Mouse (Mus musculus) limb, embryonic 14.5 days (tissue): Measurements from ENCODE around the gene Fbxl13. TPM values are rescaled to one million over a fixed set of nuclear protein-coding genes. Genes with fewer than 3 reads are reported as not detected.

ENCODE experiments used
- ATAC-seq: fragments of 200-750 bp; cut with Nextera tagmentation; 2 replicates; pipeline ENCODE4 v1.8.0; 2017; ENCODE audit warnings: low read depth, moderate number of reproducible peaks, moderate TSS enrichment; ENCODE audit not compliant: low FRiP score
- DNase-seq: peaks from one replicate; pipeline ENCODE4 v3.0.0-alpha.2; 2015; ENCODE audit warnings: low spot score
- H3K27ac ChIP-seq: fragments of 300-500 bp; sonication (generic); replicated peaks from 2 replicates; pipeline ENCODE4 v1.5.1; 2014; ENCODE audit warnings: low read depth, mild to moderate bottlenecking, low read length, moderate library complexity, mixed read lengths
- H3K27me3 ChIP-seq: fragments of 300-500 bp; sonication (generic); 2 replicates; pipeline ENCODE4 v1.6.1; 2014; ENCODE audit warnings: low read length, mixed read lengths; ENCODE audit not compliant: control insufficient read depth, insufficient read depth
- H3K36me3 ChIP-seq: fragments of 300-500 bp; sonication (generic); 2 replicates; pipeline ENCODE4 v1.6.1; 2014; ENCODE audit warnings: mild to moderate bottlenecking, low read length, moderate library complexity, mixed read lengths; ENCODE audit not compliant: control insufficient read depth, insufficient read depth
- H3K4me1 ChIP-seq: fragments of 300-500 bp; sonication (generic); 2 replicates; pipeline ENCODE4 v1.6.1; 2014; ENCODE audit warnings: antibody characterized with exemption, low read length, mixed read lengths; ENCODE audit not compliant: control insufficient read depth, insufficient read depth
- H3K4me2 ChIP-seq: fragments of 300-500 bp; sonication (generic); replicated peaks from 2 replicates; pipeline ENCODE4 v1.6.1; 2014; ENCODE audit warnings: low read depth, mild to moderate bottlenecking, low read length, moderate library complexity; ENCODE audit not compliant: severe bottlenecking
- H3K4me3 ChIP-seq: fragments of 300-500 bp; sonication (generic); replicated peaks from 2 replicates; pipeline ENCODE4 v1.5.1; 2014; ENCODE audit warnings: low read length
- H3K9ac ChIP-seq: fragments of 300-500 bp; sonication (generic); 2 replicates; pipeline ENCODE4 v1.6.1; 2014; ENCODE audit warnings: mild to moderate bottlenecking, low read depth, low read length, moderate library complexity; ENCODE audit not compliant: severe bottlenecking
- H3K9me3 ChIP-seq: fragments of 300-500 bp; sonication (generic); 2 replicates; pipeline ENCODE4 v1.6.1; 2016; ENCODE audit warnings: low read length; ENCODE audit not compliant: control insufficient read depth
- POLR2A ChIP-seq: fragments of 200-500 bp; IDR thresholded peaks from 2 replicates; pipeline ENCODE4 v1.8.0; 2012; ENCODE audit warnings: inconsistent platforms, mild to moderate bottlenecking, moderate library complexity, borderline replicate concordance; ENCODE audit not compliant: insufficient read depth, insufficient read length; ENCODE audit errors: extremely low read depth
- WGBS: fragments of 180-500 bp; shearing (Covaris S2); extraction: QIAGEN DNeasy Blood & Tissue Kit; methylation state at CpG from one replicate; pipeline ENCODE4 v1.1.7; 2014; 5-methylcytosine and 5-hydroxymethylcytosine counted together
- polyA plus RNA-seq, 2 experiments: library from polyadenylated mRNA; depleted of rRNA in 1 of 2; stranded (reverse) in 1 of 2; unstranded in 1 of 2; fragments of >200 nt; fragmentation: Nextera tagmentation in 1 of 2; extraction: Ambion mirVana in 1 of 2; gene quantifications; 2 replicates each; pipeline versions ENCODE4 v1.2.1 to v1.2.3; 2012 to 2014

Gene Fbxl13
- polyA plus RNA-seq, 2 experiments: 0.15 to 0.25 TPM

- ATAC-seq (no peak), DNase-seq (no peak)
- H3K9ac ChIP-seq: no peak overlapping the region
- H3K4me1 ChIP-seq: peaks cover 18% of the 10 kb centered on the region
- H3K4me2 ChIP-seq: no peak overlapping the region
- H3K27me3 ChIP-seq: no peaks in the 10 kb centered on the region
- 93% methylated on average over 5 of the region's 5 CpGs for WGBS
- H3K9me3 ChIP-seq: no peaks in the 10 kb centered on the region
- no peak overlapping the region for H3K4me3 ChIP-seq
- H3K36me3 ChIP-seq: no peaks in the 10 kb centered on the region
- H3K27ac ChIP-seq: no peak overlapping the region
- TF ChIP-seq POLR2A: no peak
Measured at GRCm38 (mm10) chr5:21478428-21478827, 167.0 kb downstream of the Fbxl13 start.

- Histone ChIP-seq H3K27ac (no peak overlapping the region), H3K4me1 (0 out of 2 replicates have a peak, but pooled peaks cover 9% of the 10 kb centered on the region), H3K4me2 (no peak overlapping the region), H3K9me3 (no peaks in the 10 kb centered on the region), H3K9ac (no peak overlapping the region), H3K36me3 (no peaks in the 10 kb centered on the region), H3K4me3 (no peak overlapping the region), H3K27me3 (no peaks in the 10 kb centered on the region)
- 55% methylated on average over 12 of the region's 12 CpGs for WGBS
- no peak for TF ChIP-seq POLR2A
- no peak for DNase-seq
- ATAC-seq: no peak
Measured at GRCm38 (mm10) chr5:21468100-21468499, 177.3 kb downstream of the Fbxl13 start.

DNA sequence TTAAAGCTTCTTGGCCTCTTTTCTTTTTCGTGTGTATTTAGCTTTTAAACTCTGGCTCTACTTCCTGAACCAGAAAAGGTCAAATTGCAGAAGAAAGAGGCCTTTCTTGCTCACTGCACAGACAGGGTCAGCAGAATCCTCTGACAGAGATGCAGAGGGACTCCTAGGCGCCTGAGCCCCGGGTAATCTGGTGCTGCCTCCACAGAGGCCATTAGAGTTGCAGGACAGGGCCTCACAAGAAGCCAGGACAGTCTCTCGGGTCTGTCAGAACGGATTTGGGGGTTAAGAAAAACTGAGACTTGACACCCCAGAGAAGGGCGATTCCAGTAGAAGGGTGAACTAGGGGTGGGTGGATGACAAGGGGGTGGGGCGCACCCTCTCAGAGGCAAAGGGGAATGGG lies 178.0 kb downstream of the Fbxl13 start:
- no peaks in the 10 kb centered on the region for H3K36me3 ChIP-seq
- no peak overlapping the region for H3K9ac ChIP-seq
- no peak overlapping the region for H3K27ac ChIP-seq
- H3K27me3 ChIP-seq: no peaks in the 10 kb centered on the region
- no peak for TF ChIP-seq POLR2A
- ATAC-seq (no peak), DNase-seq (no peak)
- no peak overlapping the region for H3K4me2 ChIP-seq
- 71% methylated on average over 7 of the region's 7 CpGs for WGBS
- H3K4me1 ChIP-seq: 0 out of 2 replicates have a peak, but pooled peaks cover 9% of the 10 kb centered on the region
- no peak overlapping the region for H3K4me3 ChIP-seq
- H3K9me3 ChIP-seq: no peaks in the 10 kb centered on the region

DNA sequence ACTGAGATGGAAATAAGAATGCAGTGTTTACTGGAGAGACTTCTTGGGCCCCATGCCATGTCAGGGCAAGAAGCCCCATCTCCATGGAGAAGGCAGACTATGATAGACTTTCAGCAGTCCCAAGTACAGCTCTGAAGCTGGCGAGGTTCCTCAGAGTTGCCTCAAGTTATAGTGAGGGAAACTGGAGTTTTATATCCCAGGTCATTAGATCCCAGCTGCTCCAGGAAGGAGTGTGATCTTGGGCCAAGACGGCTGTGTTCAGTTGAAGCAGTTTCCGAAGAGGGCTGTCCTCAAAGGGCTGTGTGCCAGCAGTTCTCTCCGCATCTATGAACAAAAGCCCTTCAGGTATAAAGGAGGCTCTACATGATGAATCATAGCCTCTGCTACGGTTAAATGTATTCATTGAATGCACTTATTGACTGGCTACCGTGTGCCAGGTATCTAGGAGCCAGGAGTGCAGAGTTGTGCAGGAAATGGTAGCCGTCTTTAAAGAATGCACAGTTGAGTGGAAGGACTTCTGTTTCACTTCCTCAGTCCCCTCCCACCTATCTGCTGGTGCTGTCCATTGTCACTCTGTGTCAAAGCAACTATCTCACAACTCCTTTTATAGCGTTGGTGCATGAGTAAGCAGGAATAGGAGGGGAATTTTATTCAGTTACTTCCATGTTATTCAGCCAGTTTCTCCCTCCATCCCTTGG lies 204.5 kb downstream of the Fbxl13 start:
- ATAC-seq: peak; percentile 69
- Histone ChIP-seq H3K4me3 (no peak overlapping the region), H3K9ac (no peak overlapping the region), H3K9me3 (no peaks in the 10 kb centered on the region), H3K4me2 (no peak overlapping the region), H3K36me3 (no peaks in the 10 kb centered on the region), H3K27ac (peak overlapping the region; percentile 52), H3K4me1 (peaks cover 19% of the 10 kb centered on the region), H3K27me3 (no peaks in the 10 kb centered on the region)
- DNase-seq: peak; percentile 80
- no peak for TF ChIP-seq POLR2A
- WGBS: 47% methylated on average over 8 of the region's 8 CpGs

DNA sequence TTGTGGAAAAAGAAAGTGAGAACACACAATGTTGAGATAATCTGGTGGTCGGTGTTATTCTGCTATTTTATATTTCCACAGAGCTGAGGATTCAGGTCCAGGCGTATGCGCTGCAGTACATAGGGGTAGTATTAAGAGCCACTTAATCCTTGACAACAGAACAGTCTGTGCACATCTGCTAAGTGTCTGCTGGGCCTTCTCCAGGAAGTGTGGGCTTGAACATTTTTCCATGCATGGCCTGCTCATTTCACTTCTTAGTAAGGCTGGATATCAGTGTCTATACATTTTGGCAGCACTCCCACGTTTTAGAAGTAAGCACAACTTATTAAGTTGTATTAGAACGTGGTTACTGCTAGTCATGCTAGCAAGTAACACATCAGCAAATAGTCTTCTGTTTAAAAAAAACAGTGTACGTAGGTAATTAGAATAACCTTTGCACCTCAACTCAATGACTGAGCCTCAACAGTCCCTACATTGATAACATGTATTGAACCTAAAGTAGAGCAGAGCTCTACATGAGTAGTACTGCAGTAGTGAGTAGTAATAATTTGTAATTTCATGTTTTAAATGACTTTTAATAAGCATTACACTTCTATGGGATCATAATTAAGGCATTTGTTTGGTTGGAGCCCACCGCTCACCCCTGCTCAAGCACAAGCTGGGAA lies 205.9 kb downstream of the Fbxl13 start:
- no peak overlapping the region for H3K4me3 ChIP-seq
- 73% methylated on average over 7 of the region's 7 CpGs for WGBS
- ATAC-seq: no peak
- no peaks in the 10 kb centered on the region for H3K9me3 ChIP-seq
- H3K27ac ChIP-seq: no peak overlapping the region
- peaks cover 21% of the 10 kb centered on the region for H3K4me1 ChIP-seq
- TF ChIP-seq POLR2A: no peak
- no peak overlapping the region for H3K4me2 ChIP-seq
- no peak overlapping the region for H3K9ac ChIP-seq
- peak; percentile 52 for DNase-seq
- no peaks in the 10 kb centered on the region for H3K27me3 ChIP-seq
- H3K36me3 ChIP-seq: no peaks in the 10 kb centered on the region

- Histone ChIP-seq H3K9ac (no peak overlapping the region), H3K9me3 (no peaks in the 10 kb centered on the region), H3K4me3 (no peak overlapping the region), H3K4me1 (peaks cover 23% of the 10 kb centered on the region), H3K27me3 (no peaks in the 10 kb centered on the region), H3K27ac (no peak overlapping the region), H3K36me3 (no peaks in the 10 kb centered on the region), H3K4me2 (no peak overlapping the region)
- DNase-seq: no peak
- TF ChIP-seq POLR2A: no peak
- 94% methylated on average over 9 of the region's 9 CpGs for WGBS
- ATAC-seq: no peak
Measured at GRCm38 (mm10) chr5:21438428-21438827, 207.0 kb downstream of the Fbxl13 start.
